Mouse (Mus musculus) kidney, postnatal 10 days (tissue): ENCODE measurements at regions not wholly inside any gene's neighbourhood (a gene's known extent, or its start where the extent isn't known, plus 50 kb on each side); places are given as distances from the start of the nearest gene placed in this dataset.
A peak's percentile ranks its signal among the peaks of the same experiment; 100 is the strongest.
"Not testable (repeated sequence)": the region's sequence is repeated elsewhere in the genome, so short reads cannot be mapped to it uniquely, and the experiment has no call there.

ENCODE experiments used
- DNase-seq: peaks from one replicate; pipeline ENCODE4 v3.0.0; 2021; ENCODE audit warnings: mixed read lengths

DNA sequence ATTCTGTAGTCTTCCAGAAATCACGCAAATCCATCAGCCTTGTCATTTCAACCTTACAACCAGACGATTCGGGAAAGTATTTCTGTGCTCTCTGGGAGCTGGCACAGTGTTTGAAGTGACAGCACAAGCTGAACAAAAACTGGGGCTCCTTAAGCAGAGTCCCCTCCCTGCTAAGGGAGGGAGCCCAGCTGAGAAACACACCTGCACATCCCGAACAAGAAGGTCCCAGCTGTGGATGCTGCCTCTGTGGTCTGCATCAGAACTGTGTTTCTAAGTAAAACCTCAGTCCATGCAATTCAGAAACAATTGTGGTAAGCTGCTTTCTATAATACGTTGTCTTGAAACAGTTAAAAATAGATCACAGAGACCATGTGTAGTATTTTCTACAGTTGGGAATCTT is 693.8 kb downstream of the Dad1 start:
- DNase-seq = not testable (repeated sequence)

GRCm38 (mm10) chr14:53559386-53559920 is 694.5 kb downstream of the Dad1 start:
- DNase-seq = not testable (repeated sequence)

DNA sequence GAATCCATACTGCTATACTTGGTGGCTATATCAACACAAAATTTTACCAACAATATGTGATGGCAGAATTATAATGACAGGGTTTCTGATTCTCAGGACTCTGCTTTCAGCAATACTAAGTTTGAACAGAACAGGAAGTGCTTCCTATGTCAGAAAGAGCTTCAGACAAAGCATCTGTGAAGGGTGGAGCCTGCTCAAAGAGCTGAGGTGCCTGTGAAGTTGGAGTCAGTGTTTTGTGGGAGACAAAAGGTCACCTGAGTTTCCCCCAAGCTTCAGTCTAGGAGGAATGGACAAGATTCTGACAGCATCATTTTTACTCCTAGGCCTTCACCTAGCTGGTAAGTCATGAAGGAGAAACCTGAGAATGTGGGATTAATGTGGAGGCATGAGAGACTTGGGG is 700.1 kb downstream of the Dad1 start:
- no peak for DNase-seq

DNA sequence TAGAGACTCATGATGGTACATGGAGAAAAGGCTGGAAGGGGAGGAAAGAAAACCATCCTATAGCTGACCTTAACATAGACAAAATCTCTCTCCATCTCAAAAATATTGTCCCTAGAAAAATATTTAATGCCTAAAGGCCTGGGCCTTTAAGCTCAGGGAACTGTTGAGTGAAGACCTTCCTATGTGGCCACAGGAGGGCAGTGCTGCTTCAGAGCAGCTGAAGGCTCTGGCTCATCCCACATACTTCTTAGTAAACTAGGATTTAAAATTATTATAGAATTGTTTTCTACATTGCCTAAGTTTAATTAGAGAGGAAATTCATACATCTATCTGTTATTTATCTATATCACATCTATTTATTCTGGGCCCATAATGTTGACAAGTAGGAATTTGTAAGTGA is 706.5 kb downstream of the Dad1 start:
- DNase-seq = peak; percentile 12

DNA sequence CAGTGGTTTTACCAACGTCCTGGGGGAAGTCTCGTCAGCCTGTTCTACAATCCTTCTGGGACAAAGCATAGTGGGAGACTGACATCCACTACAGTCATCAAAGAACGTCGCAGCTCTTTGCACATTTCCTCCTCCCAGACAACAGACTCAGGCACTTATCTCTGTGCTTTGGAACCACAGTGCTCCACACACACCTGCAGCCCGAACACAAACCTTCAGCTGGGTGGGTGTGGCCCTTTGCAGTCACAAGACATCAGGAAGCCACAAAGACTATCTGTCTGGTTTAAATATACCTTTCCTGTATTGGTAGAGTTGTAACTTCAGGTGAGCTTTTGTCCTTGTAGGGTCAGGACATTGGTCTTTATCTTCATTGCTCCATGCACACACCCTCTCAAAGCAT is 708.6 kb downstream of the Dad1 start:
- DNase-seq = no peak

GRCm38 (mm10) chr14:53541640-53542039 is 712.3 kb downstream of the Dad1 start:
- DNase-seq = peak; percentile 35

GRCm38 (mm10) chr14:53537895-53538294 is 716.0 kb downstream of the Dad1 start:
- peak; percentile 5 for DNase-seq

DNA sequence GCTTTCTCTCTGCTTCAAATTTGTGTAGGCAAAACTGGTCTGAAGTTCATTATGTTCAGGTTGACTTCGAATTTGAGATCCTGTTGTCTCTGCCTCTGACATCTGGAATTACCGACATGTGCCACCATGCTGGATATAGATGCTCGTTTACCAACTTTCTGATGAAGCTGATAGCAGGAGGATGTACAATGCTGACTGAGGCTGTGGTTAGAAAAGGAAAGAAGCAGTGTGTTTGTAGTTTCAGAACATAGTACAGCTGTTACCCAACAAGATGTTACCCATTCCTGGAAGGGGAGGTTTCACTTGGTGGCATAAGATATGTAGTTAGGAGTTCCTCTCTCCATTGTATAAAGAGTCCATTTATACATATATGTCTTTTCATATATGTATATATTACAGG is 730.5 kb downstream of the Dad1 start:
- DNase-seq = not testable (repeated sequence)

- DNase-seq = not testable (repeated sequence)
Measured at GRCm38 (mm10) chr14:53518954-53519353, 735.0 kb downstream of the Dad1 start.

GRCm38 (mm10) chr14:53516623-53517238 is 737.2 kb downstream of the Dad1 start:
- DNase-seq = not testable (repeated sequence)

DNA sequence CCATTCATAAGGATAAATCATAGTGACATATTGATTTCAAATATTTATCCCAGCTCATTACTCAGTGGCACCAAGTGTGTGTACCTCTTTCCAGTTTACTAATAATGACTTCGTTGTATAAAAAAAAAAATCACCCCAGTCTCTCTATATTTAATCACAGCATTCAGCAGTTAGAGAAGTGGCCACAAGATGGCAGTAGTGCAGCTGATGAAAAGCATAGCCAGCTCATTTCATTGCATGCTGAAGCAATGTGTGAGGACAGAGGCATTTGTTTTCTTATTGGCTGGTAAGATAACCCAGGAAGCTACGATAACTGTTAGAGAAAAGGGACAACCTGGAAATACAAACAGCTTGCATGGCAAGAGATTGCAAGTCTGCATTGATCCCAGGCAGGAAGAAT is 748.5 kb downstream of the Dad1 start:
- DNase-seq = peak; percentile 46

DNA sequence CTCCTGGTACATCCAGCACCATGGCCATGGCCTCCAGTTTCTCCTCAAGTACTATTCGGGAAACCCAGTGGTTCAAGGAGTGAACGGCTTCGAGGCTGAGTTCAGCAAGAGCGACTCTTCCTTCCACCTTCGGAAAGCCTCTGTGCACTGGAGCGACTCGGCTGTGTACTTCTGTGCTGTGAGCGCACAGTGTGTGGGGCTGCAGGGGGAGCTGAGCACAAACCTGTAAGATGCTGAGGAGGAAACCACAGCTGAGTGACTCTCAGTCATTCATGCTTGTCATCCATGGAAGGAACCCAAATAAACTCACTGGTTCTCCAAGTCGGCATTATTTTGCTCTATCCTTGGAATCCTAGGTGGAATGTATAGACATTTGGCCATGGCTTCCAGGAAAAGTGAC is 765.5 kb downstream of the Dad1 start:
- DNase-seq = not testable (repeated sequence)

GRCm38 (mm10) chr14:53487611-53488010 is 766.3 kb downstream of the Dad1 start:
- DNase-seq = not testable (repeated sequence)

DNA sequence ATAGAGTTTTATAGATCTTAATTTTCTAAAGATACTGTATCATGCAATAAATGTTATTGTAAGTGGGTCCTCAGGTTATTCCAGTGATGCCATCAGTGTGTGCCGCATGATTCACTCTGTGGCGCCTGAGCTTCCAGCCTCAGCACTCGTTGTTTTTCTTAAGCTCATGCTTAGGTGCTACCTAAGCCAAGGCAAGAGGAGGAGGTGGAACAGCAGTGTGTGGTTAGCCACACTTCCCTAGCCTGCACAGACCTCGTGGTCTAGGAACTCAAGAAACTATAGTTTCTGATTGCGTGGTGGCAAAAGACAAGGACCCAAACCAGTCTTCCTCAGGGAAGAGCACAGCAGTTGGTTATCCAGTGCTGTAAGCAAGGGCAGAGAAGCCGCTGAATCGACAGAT is 779.7 kb downstream of the Dad1 start:
- DNase-seq = not testable (repeated sequence)

- not testable (repeated sequence) for DNase-seq
Measured at GRCm38 (mm10) chr14:53460790-53461189, 793.1 kb downstream of the Dad1 start.

- DNase-seq = no peak
Measured at GRCm38 (mm10) chr14:53454001-53454400, 799.9 kb downstream of the Dad1 start.

DNA sequence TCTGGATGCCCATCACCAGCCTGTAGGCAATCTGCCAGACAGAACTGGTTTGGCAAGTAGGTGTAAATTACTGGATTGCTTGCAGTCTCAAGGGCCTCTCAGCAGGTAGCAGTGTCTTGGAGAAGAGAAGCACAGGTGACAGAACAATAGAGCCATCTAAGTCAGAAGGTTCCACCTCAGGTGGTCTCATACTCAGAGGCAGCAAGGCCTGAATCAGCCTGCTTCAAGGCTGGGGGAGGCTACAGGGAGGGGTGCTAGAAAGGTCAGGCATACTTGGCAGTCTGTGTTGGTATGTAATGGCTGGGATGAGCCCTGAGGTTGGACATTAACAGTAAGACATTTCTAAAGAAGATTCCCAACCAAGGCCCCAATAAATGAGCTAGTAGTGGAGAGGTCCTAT is 814.3 kb downstream of the Dad1 start:
- DNase-seq = not testable (repeated sequence)

- not testable (repeated sequence) for DNase-seq
Measured at GRCm38 (mm10) chr14:53430130-53430529, 823.8 kb downstream of the Dad1 start.

DNA sequence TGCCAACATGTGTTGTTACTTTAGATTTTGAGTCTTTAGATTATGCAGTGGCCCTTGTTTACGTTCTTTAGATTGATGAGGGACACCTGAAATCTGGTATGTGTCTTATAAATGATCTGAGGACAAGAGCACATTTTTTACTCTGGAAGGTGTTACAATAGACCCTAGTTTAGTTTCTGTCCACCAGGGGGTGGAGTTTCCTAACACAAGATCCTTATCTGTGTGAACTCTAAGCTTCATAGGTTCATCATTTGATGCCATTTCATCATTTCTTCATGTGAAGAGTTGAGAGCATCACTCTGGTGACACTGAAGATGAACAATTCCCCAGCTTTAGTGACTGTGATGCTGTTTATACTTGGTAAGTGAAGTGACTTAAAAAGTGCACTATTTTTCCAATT is 825.5 kb downstream of the Dad1 start:
- DNase-seq = not testable (repeated sequence)

GRCm38 (mm10) chr14:53427636-53428035 is 826.3 kb downstream of the Dad1 start:
- not testable (repeated sequence) for DNase-seq

DNA sequence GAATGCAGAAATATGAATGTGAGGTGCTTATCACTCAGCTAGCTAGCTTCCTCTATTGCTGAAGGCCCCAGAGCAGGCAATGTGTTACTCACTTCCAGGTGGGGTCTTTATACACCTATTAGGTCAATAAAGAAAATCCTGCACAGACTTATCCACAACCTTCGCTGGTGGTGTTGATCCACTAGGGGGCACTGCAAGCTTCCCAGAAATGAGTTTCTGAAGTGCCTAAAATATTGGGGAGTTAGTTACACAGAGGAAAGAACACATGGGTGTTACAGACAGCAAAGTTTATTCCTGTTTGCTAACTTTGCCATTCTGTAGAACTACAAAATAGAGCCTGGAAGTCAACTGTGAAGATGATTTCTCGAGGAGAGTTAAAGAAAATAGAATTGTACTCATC is 836.9 kb downstream of the Dad1 start:
- not testable (repeated sequence) for DNase-seq

DNA sequence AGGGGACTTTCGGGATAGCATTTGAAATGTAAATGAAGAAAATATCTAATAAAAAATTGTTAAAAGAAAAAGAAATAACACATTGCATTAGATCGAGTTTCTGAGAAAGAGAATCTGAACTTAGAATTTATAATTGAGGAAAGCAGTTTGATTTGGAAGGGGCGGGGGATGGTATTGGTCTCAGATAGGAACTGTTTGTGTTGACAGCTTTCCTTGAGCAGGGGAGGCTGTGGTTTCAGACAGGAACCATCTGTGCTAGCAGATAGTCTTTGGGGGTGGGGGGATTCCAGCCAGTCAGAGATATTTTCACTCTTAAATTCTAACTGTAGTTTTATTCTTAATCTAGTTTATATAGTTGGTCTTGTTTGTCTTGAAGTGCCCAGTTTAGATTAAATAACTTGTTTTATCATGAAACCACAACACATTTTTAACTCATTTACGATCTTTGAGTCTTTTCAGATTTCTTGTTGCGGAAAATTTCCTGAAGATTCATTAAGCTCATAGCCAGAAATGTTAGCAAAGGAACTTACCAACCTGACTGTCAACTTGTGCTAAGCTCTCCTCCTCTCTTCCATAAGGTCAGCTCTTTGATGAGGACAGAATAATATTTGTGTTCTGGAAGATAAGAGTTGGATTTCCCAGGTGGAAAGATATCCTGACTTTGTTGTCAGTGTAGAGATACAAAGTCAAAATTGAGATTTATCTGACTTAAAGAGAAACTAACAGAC is 846.2 kb downstream of the Dad1 start:
- not testable (repeated sequence) for DNase-seq

- DNase-seq = not testable (repeated sequence)
Measured at GRCm38 (mm10) chr14:53390307-53390706, 863.6 kb downstream of the Dad1 start.

DNA sequence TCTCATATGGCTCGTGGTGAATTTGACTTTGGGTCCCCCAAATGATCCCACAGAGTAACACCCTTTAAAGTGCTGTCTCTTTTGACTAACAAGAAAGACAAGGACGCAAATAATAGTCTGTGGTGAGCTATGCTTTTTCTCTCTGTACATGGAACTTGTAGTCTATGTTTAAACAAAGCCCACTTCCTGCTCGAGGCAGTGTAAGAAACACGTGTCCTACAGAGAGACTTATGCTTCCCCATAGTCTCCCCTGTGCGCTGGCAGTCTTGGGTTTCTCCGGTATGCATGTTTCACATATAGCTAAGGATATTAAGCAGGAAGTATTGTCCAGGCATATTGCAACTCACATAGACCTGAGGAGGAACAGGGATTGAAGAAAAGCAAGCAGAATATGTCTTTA is 879.0 kb upstream of the Olfr1507 start:
- not testable (repeated sequence) for DNase-seq
